Mouse (Mus musculus): Measurements from ENCODE around the gene Pomc. TPM values are rescaled to one million over a fixed set of nuclear protein-coding genes. Genes with fewer than 3 reads are reported as not detected.

The Pomc gene
- polyA plus RNA-seq, 1 experiment = 11.4 TPM

DNA sequence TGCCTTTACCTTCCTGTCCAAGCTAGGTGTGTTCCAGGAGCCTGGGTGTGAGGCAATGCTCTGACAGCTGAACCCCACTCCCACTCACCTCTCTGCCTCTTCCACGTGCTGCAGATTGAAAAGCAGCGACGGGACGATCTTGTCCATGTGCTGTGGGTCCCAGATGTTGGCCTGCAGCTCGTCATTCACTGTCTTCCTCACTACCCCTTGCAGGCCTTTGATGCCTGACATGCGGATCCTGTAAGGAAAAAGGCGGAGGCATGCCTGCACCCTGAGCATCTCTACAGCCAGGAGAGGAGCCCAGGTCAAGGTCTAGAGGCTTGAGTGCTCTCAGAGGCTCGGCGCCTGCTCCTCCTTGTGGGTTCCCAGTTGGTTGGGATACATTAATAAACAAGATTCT is 29.7 kb downstream of the Pomc start:
- no peaks in the 10 kb centered on the region for H3K27me3 ChIP-seq (ENCODE audit: control insufficient read depth, insufficient read depth, low read length)
- peaks cover 6% of the 10 kb centered on the region for H3K4me1 ChIP-seq (ENCODE audit: control insufficient read depth, insufficient read depth, low read length)
- no peak overlapping the region for H3K27ac ChIP-seq (ENCODE audit: control insufficient read depth, insufficient read depth, low read depth, low read length)
- TF ChIP-seq CTCF (IDR thresholded peaks at IDR 0.05; ENCODE audit: control insufficient read depth, insufficient read depth, insufficient replicate concordance, low read depth, low read length) (no peak), POLR2A (IDR thresholded peaks at IDR 0.05; ENCODE audit: control insufficient read depth, low read depth, low read length) (no peak)
- H3K4me3 ChIP-seq (ENCODE audit: control insufficient read depth, low read depth, low read length) = no peak overlapping the region
- H3K36me3 ChIP-seq (ENCODE audit: control insufficient read depth, insufficient read depth, low read length) = no peaks in the 10 kb centered on the region

DNA sequence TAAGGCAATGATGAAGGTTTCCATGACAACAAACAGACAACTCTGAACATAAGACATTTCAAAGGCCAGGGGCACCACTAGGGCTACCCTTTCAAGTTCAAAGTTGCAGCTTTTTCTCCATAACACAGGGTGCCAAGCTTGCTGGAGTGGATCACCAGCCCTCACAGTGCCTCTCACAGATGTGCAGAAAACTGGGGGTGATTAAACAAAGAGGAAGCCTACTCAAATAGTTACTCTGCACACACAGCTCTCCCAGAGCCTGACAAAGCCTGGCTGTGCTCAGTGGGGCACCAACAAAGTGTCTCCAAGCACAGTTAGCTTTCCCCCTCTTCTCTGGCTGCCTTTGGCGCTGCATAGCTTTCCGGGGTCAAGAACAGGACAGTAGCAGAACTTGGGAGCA is 35.2 kb downstream of the Pomc start:
- Histone ChIP-seq H3K27me3 (ENCODE audit: control insufficient read depth, insufficient read depth, low read length) (no peaks in the 10 kb centered on the region), H3K4me3 (ENCODE audit: control insufficient read depth, low read depth, low read length) (no peak overlapping the region), H3K4me1 (ENCODE audit: control insufficient read depth, insufficient read depth, low read length) (no peaks in the 10 kb centered on the region), H3K36me3 (ENCODE audit: control insufficient read depth, insufficient read depth, low read length) (no peaks in the 10 kb centered on the region), H3K27ac (ENCODE audit: control insufficient read depth, insufficient read depth, low read depth, low read length) (no peak overlapping the region)
- TF ChIP-seq POLR2A (IDR thresholded peaks at IDR 0.05; ENCODE audit: control insufficient read depth, low read depth, low read length) (no peak), CTCF (IDR thresholded peaks at IDR 0.05; ENCODE audit: control insufficient read depth, insufficient read depth, insufficient replicate concordance, low read depth, low read length) (no peak)

DNA sequence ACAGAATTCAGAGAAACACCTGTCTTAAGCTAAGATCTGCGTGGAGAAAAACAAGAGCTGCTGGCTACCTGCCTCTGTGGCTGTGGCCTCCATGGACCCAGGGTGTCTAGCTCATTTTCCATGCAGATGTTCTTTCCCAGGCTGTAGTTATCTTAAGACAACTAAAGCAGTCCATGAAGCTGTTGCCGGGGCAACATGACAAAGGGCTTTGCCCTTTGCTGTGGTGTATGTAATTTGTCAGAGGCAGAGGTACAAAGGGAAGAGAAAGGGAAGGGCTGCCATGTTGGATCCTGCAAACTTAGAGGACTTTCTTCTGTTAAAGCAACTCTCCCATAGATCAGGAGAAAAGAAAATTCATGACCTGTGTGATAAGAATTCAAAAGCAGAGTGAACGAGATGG is 36.3 kb downstream of the Pomc start:
- H3K4me1 ChIP-seq (ENCODE audit: control insufficient read depth, insufficient read depth, low read length) = no peaks in the 10 kb centered on the region
- H3K36me3 ChIP-seq (ENCODE audit: control insufficient read depth, insufficient read depth, low read length) = no peaks in the 10 kb centered on the region
- TF ChIP-seq POLR2A (IDR thresholded peaks at IDR 0.05; ENCODE audit: control insufficient read depth, low read depth, low read length) (no peak), CTCF (IDR thresholded peaks at IDR 0.05; ENCODE audit: control insufficient read depth, insufficient read depth, insufficient replicate concordance, low read depth, low read length) (no peak)

DNA sequence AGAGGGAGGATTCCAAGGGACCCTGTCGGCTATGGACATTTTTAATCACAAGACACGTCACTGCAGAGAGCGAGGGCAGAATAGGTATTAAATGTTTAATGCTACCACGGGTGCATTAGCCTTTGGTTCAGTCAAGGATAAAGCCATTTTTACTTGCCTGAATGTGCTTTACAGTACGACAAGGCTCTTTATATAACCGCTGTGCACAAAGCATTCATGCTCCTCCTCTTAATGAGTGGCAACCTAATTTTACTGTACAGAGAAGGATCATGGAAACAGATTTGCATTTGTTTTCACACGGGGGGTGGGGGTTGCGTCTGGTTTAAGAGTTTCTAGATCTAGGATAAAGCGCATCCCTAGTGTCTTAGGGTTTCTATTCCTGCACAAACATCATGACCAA is 42.0 kb downstream of the Pomc start:
- H3K27me3 ChIP-seq (ENCODE audit: control insufficient read depth, insufficient read depth, low read length) = no peaks in the 10 kb centered on the region
- H3K4me1 ChIP-seq (ENCODE audit: control insufficient read depth, insufficient read depth, low read length) = no peaks in the 10 kb centered on the region
- no peaks in the 10 kb centered on the region for H3K36me3 ChIP-seq (ENCODE audit: control insufficient read depth, insufficient read depth, low read length)
- TF ChIP-seq CTCF (IDR thresholded peaks at IDR 0.05; ENCODE audit: control insufficient read depth, insufficient read depth, insufficient replicate concordance, low read depth, low read length) = no peak
- H3K27ac ChIP-seq (ENCODE audit: control insufficient read depth, insufficient read depth, low read depth, low read length) = no peak overlapping the region
- H3K4me3 ChIP-seq (ENCODE audit: control insufficient read depth, low read depth, low read length) = no peak overlapping the region

More for the DNA sequence above, 36.3 kb downstream of the Pomc start:
- Histone ChIP-seq H3K27ac (ENCODE audit: control insufficient read depth, insufficient read depth, low read depth, low read length) (no peak overlapping the region), H3K4me3 (ENCODE audit: control insufficient read depth, low read depth, low read length) (no peak overlapping the region), H3K27me3 (ENCODE audit: control insufficient read depth, insufficient read depth, low read length) (no peaks in the 10 kb centered on the region)

DNA sequence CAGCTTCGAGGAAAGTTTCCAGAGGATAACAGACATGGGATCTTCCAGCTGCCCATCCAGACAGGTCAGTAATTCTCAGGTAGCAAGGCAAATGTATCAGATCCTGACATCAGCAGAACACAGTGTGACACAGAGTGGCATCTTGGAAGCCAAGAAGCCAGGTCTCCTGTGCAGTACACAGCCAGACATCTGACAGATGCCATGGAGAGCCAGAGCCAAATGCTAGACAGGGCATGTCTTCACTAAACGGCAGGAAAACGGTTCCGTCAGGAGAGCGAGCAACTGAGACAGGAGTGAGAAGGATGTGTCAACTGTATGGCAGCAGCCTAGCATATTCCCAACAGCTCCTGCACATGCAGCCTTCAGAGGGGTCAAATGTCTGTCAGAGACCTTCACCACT is 45.7 kb downstream of the Pomc start:
- H3K4me1 ChIP-seq (ENCODE audit: control insufficient read depth, insufficient read depth, low read length) = no peaks in the 10 kb centered on the region
- no peak overlapping the region for H3K4me3 ChIP-seq (ENCODE audit: control insufficient read depth, low read depth, low read length)
- TF ChIP-seq CTCF (IDR thresholded peaks at IDR 0.05; ENCODE audit: control insufficient read depth, insufficient read depth, insufficient replicate concordance, low read depth, low read length) = no peak
- no peak for TF ChIP-seq POLR2A (IDR thresholded peaks at IDR 0.05; ENCODE audit: control insufficient read depth, low read depth, low read length)

DNA sequence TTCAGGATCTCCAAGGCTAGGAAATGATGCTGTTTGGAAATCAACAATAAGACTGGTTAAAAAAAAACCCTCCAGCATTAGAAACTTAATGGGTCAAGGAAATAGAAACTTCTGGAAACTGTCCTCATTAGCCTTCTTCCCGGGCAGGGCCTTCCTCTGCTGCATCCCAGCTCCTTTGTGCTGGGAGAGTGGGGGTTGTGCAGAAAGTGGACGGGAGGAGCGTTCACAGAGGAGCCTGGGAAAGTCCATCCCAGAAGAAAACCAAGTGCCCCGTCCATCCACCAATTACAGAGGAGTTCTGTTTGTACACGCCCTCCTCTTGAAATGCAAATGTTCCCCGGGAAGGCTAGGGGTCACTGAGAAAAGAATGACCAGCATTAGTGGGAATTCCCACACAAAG is 49.9 kb downstream of the Pomc start:
- TF ChIP-seq POLR2A (IDR thresholded peaks at IDR 0.05; ENCODE audit: control insufficient read depth, low read depth, low read length) (no peak), CTCF (IDR thresholded peaks at IDR 0.05; ENCODE audit: control insufficient read depth, insufficient read depth, insufficient replicate concordance, low read depth, low read length) (no peak)
- no peak overlapping the region for H3K4me3 ChIP-seq (ENCODE audit: control insufficient read depth, low read depth, low read length)
- H3K4me1 ChIP-seq (ENCODE audit: control insufficient read depth, insufficient read depth, low read length) = peaks cover 11% of the 10 kb centered on the region
- H3K27me3 ChIP-seq (ENCODE audit: control insufficient read depth, insufficient read depth, low read length) = no peaks in the 10 kb centered on the region
- no peak overlapping the region for H3K27ac ChIP-seq (ENCODE audit: control insufficient read depth, insufficient read depth, low read depth, low read length)
- no peaks in the 10 kb centered on the region for H3K36me3 ChIP-seq (ENCODE audit: control insufficient read depth, insufficient read depth, low read length)

More for the DNA sequence above, 45.7 kb downstream of the Pomc start:
- Histone ChIP-seq H3K27ac (ENCODE audit: control insufficient read depth, insufficient read depth, low read depth, low read length) (no peak overlapping the region), H3K27me3 (ENCODE audit: control insufficient read depth, insufficient read depth, low read length) (no peaks in the 10 kb centered on the region), H3K36me3 (ENCODE audit: control insufficient read depth, insufficient read depth, low read length) (no peaks in the 10 kb centered on the region)

DNA sequence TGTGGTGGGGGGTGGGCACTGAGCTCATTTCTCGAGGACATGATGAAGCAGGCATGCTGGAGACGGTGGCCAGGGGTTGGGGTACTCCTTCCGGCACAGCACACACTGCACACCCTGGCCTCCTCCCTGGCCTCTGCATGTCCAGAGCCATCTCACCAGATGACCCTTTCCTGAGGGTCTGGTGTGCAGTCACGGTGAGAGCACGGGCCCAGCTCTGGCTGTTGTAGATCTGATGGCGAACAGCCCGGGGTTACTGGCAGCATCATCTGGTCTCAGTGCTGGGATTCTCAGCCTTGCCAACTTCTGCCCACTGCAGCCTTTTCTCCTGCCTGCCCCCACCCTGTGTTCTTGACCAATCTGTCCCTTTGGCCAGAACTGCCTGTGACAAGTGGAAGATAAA is 51.3 kb downstream of the Pomc start:
- peaks cover 12% of the 10 kb centered on the region for H3K4me1 ChIP-seq (ENCODE audit: control insufficient read depth, insufficient read depth, low read length)
- no peak overlapping the region for H3K4me3 ChIP-seq (ENCODE audit: control insufficient read depth, low read depth, low read length)
- no peaks in the 10 kb centered on the region for H3K36me3 ChIP-seq (ENCODE audit: control insufficient read depth, insufficient read depth, low read length)
- no peaks in the 10 kb centered on the region for H3K27me3 ChIP-seq (ENCODE audit: control insufficient read depth, insufficient read depth, low read length)
- TF ChIP-seq CTCF (IDR thresholded peaks at IDR 0.05; ENCODE audit: control insufficient read depth, insufficient read depth, insufficient replicate concordance, low read depth, low read length) (no peak), POLR2A (IDR thresholded peaks at IDR 0.05; ENCODE audit: control insufficient read depth, low read depth, low read length) (no peak)
- H3K27ac ChIP-seq (ENCODE audit: control insufficient read depth, insufficient read depth, low read depth, low read length) = no peak overlapping the region

DNA sequence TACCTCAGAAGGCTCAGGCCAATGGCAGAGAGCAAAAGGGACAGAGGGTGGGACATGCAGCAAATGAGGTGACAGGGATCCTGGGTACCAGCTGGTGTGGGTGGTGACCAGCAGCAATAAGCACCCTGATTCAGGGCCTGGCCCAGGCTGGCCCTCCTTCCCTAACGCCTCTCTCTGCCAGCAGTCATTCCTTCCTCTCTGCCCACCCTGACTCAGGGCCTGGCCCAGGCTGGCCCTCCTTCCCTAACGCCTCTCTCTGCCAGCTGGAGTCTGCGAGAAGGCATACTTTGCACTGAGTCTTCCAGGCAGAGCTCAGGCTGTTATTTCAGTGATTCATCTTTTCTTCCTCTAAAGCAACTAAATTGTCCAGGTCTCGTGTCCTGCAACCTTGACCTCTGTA is 52.4 kb downstream of the Pomc start:
- peak overlapping the region; percentile 70 for H3K27ac ChIP-seq (ENCODE audit: control insufficient read depth, insufficient read depth, low read depth, low read length)
- TF ChIP-seq CTCF (IDR thresholded peaks at IDR 0.05; ENCODE audit: control insufficient read depth, insufficient read depth, insufficient replicate concordance, low read depth, low read length) (no peak), POLR2A (IDR thresholded peaks at IDR 0.05; ENCODE audit: control insufficient read depth, low read depth, low read length) (no peak)
- H3K4me3 ChIP-seq (ENCODE audit: control insufficient read depth, low read depth, low read length) = no peak overlapping the region
- H3K27me3 ChIP-seq (ENCODE audit: control insufficient read depth, insufficient read depth, low read length) = no peaks in the 10 kb centered on the region
- peaks cover 12% of the 10 kb centered on the region for H3K4me1 ChIP-seq (ENCODE audit: control insufficient read depth, insufficient read depth, low read length)
- no peaks in the 10 kb centered on the region for H3K36me3 ChIP-seq (ENCODE audit: control insufficient read depth, insufficient read depth, low read length)
